Mouse (Mus musculus) kidney, postnatal 14 days (tissue): ENCODE results near the gene Slc22a20.

ENCODE experiments used
- DNase-seq: peaks from one replicate; pipeline ENCODE4 v3.0.0; 2022; ENCODE audit warnings: mixed read lengths

Slc22a20 gene

GRCm38 (mm10) chr19:5988815-5989452 lies 3.0 kb upstream of the Slc22a20 start:
- DNase-seq = peak; percentile 91

- no peak for DNase-seq
Measured at GRCm38 (mm10) chr19:5988027-5988814, 2.3 kb upstream of the Slc22a20 start.

- no peak for DNase-seq
Measured at GRCm38 (mm10) chr19:5980477-5980876, 5.5 kb downstream of the Slc22a20 start.

- no peak for DNase-seq
Measured at GRCm38 (mm10) chr19:5977717-5978116, 8.2 kb downstream of the Slc22a20 start.

- DNase-seq = no peak
Measured at GRCm38 (mm10) chr19:5975676-5976075, 10.3 kb downstream of the Slc22a20 start.

GRCm38 (mm10) chr19:5975112-5975511 lies 10.8 kb downstream of the Slc22a20 start:
- no peak for DNase-seq

- no peak for DNase-seq
Measured at GRCm38 (mm10) chr19:5967664-5968063, 18.3 kb downstream of the Slc22a20 start.

GRCm38 (mm10) chr19:5966786-5967185 lies 19.2 kb downstream of the Slc22a20 start:
- DNase-seq = no peak

- DNase-seq = no peak
Measured at GRCm38 (mm10) chr19:5965910-5966309, 20.0 kb downstream of the Slc22a20 start.

- DNase-seq = peak; percentile 83
Measured at GRCm38 (mm10) chr19:5965280-5965679, 20.7 kb downstream of the Slc22a20 start.

- no peak for DNase-seq
Measured at GRCm38 (mm10) chr19:5964804-5965203, 21.1 kb downstream of the Slc22a20 start.

GRCm38 (mm10) chr19:5963883-5964562 lies 21.9 kb downstream of the Slc22a20 start, which contains the start of gene Pola2:
Gene Pola2, minus strand, starts transcription at chr19:5964202.
- peak; percentile 93 for DNase-seq

GRCm38 (mm10) chr19:5962651-5963050 lies 23.3 kb downstream of the Slc22a20 start:
- no peak for DNase-seq

GRCm38 (mm10) chr19:5957371-5957770 lies 28.6 kb downstream of the Slc22a20 start:
- DNase-seq = no peak

- DNase-seq = peak; percentile 90
Measured at GRCm38 (mm10) chr19:5956685-5957084, 29.3 kb downstream of the Slc22a20 start.

GRCm38 (mm10) chr19:5955704-5956670 lies 30.0 kb downstream of the Slc22a20 start:
- peak; percentile 88 for DNase-seq

GRCm38 (mm10) chr19:5954936-5955335 lies 31.0 kb downstream of the Slc22a20 start:
- no peak for DNase-seq

GRCm38 (mm10) chr19:5954031-5954710 lies 31.8 kb downstream of the Slc22a20 start:
- DNase-seq = peak; percentile 58

- no peak for DNase-seq
Measured at GRCm38 (mm10) chr19:5953201-5953770, 32.7 kb downstream of the Slc22a20 start.

- peak; percentile 83 for DNase-seq
Measured at GRCm38 (mm10) chr19:5952071-5952691, 33.8 kb downstream of the Slc22a20 start.

GRCm38 (mm10) chr19:5951631-5952030 lies 34.3 kb downstream of the Slc22a20 start:
- DNase-seq = no peak
